Mouse (Mus musculus): ENCODE data around the gene Phgdh.

DNA sequence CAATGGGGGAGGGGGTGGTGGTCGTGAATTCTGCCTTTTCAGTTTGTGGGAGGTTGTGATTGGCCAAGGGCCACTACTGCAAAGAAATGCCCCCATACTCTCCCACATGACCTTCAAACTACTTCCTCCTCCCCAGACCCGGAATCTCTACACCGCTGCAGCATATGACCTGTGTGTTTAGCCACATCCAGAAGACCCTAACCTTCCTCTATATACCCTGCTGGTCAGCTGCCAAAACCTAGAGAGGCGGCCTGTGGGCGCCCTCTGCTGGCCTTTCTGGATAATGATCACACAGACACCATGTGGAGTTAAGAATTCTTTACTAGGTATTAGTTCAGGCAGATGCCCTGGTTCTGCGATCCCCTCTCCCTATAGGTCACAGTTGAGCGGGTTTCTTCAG, 26.9 kb downstream of the Phgdh start:
- TF ChIP-seq CTCF (IDR thresholded peaks at IDR 0.05; ENCODE audit: extremely low read depth, insufficient read depth, insufficient read length, insufficient replicate concordance) (peak; percentile 63; the same call in 1 of the 2 replicates), POLR2A (IDR thresholded peaks at IDR 0.05; ENCODE audit: low read depth, low read length) (no peak)
